Mouse (Mus musculus) limb, embryonic 14.5 days (tissue): ENCODE results near the gene Fcgr4. TPM values are rescaled to one million over a fixed set of nuclear protein-coding genes. Genes with fewer than 3 reads are reported as not detected.

Source experiments
- ATAC-seq: fragments of 200-750 bp; cut with Nextera tagmentation; 2 replicates; pipeline ENCODE4 v1.8.0; 2017; ENCODE audit warnings: low read depth, moderate number of reproducible peaks, moderate TSS enrichment; ENCODE audit not compliant: low FRiP score
- DNase-seq: peaks from one replicate; pipeline ENCODE4 v3.0.0-alpha.2; 2015; ENCODE audit warnings: low spot score
- H3K27ac ChIP-seq: fragments of 300-500 bp; sonication (generic); replicated peaks from 2 replicates; pipeline ENCODE4 v1.5.1; 2014; ENCODE audit warnings: low read depth, mild to moderate bottlenecking, low read length, moderate library complexity, mixed read lengths
- H3K27me3 ChIP-seq: fragments of 300-500 bp; sonication (generic); 2 replicates; pipeline ENCODE4 v1.6.1; 2014; ENCODE audit warnings: low read length, mixed read lengths; ENCODE audit not compliant: control insufficient read depth, insufficient read depth
- H3K36me3 ChIP-seq: fragments of 300-500 bp; sonication (generic); 2 replicates; pipeline ENCODE4 v1.6.1; 2014; ENCODE audit warnings: mild to moderate bottlenecking, low read length, moderate library complexity, mixed read lengths; ENCODE audit not compliant: control insufficient read depth, insufficient read depth
- H3K4me1 ChIP-seq: fragments of 300-500 bp; sonication (generic); 2 replicates; pipeline ENCODE4 v1.6.1; 2014; ENCODE audit warnings: antibody characterized with exemption, low read length, mixed read lengths; ENCODE audit not compliant: control insufficient read depth, insufficient read depth
- H3K4me2 ChIP-seq: fragments of 300-500 bp; sonication (generic); replicated peaks from 2 replicates; pipeline ENCODE4 v1.6.1; 2014; ENCODE audit warnings: low read depth, mild to moderate bottlenecking, low read length, moderate library complexity; ENCODE audit not compliant: severe bottlenecking
- H3K4me3 ChIP-seq: fragments of 300-500 bp; sonication (generic); replicated peaks from 2 replicates; pipeline ENCODE4 v1.5.1; 2014; ENCODE audit warnings: low read length
- H3K9ac ChIP-seq: fragments of 300-500 bp; sonication (generic); 2 replicates; pipeline ENCODE4 v1.6.1; 2014; ENCODE audit warnings: mild to moderate bottlenecking, low read depth, low read length, moderate library complexity; ENCODE audit not compliant: severe bottlenecking
- H3K9me3 ChIP-seq: fragments of 300-500 bp; sonication (generic); 2 replicates; pipeline ENCODE4 v1.6.1; 2016; ENCODE audit warnings: low read length; ENCODE audit not compliant: control insufficient read depth
- POLR2A ChIP-seq: fragments of 200-500 bp; IDR thresholded peaks from 2 replicates; pipeline ENCODE4 v1.8.0; 2012; ENCODE audit warnings: inconsistent platforms, mild to moderate bottlenecking, moderate library complexity, borderline replicate concordance; ENCODE audit not compliant: insufficient read depth, insufficient read length; ENCODE audit errors: extremely low read depth
- WGBS: fragments of 180-500 bp; shearing (Covaris S2); extraction: QIAGEN DNeasy Blood & Tissue Kit; methylation state at CpG from one replicate; pipeline ENCODE4 v1.1.7; 2014; 5-methylcytosine and 5-hydroxymethylcytosine counted together
- polyA plus RNA-seq, 2 experiments: library from polyadenylated mRNA; depleted of rRNA in 1 of 2; stranded (reverse) in 1 of 2; unstranded in 1 of 2; fragments of >200 nt; fragmentation: Nextera tagmentation in 1 of 2; extraction: Ambion mirVana in 1 of 2; gene quantifications; 2 replicates each; pipeline versions ENCODE4 v1.2.1 to v1.2.3; 2012 to 2014

Fcgr4 gene
- polyA plus RNA-seq, 2 experiments: 0.59 to 0.75 TPM

DNA sequence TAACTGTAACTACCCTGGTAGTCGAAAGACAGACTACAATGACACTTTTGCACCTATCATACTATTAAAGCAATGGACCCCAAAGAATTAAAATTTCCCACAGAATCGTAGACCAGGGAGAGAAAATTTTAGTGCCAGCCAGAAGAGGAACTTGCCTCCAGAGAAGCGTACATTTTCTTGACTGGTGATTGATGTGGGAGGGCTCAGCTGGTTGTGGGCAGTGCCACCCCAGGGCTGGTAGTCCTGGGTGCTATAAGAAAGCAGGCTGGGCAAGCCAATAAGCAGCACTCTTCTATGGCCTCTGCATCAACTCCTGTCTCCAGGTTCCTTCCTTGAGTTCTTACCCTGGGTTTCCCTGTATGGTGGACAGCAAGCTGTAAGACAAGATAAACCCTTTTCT, 33.6 kb upstream of the Fcgr4 start:
- ATAC-seq: no peak
- no peak for TF ChIP-seq POLR2A
- WGBS: 82% methylated on average over 3 of the region's 3 CpGs
- H3K27ac ChIP-seq: no peak overlapping the region
- no peak overlapping the region for H3K4me3 ChIP-seq
- H3K9ac ChIP-seq: no peak overlapping the region
- no peaks in the 10 kb centered on the region for H3K36me3 ChIP-seq
- H3K4me1 ChIP-seq: no peaks in the 10 kb centered on the region
- H3K9me3 ChIP-seq: no peaks in the 10 kb centered on the region
- H3K27me3 ChIP-seq: no peaks in the 10 kb centered on the region
- DNase-seq: no peak
- H3K4me2 ChIP-seq: no peak overlapping the region

DNA sequence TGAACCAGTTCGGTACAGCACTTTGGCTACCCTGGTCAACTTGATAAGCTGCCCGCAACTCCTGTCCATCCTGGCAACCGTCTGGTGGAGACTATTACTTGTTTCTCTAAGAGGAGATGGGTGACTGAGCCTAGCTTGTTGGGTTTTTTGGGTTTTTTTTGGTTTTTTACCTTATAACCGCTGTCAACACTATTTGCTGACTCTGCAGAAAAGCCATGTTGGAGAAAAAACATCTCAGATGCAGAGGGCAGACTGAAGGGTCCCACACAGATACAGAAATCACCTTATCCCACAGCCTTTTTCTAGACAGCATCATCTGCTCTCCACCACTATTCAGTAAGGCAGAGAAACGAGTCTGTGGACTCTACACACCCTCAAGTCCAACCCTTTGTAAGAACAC, 32.9 kb upstream of the Fcgr4 start:
- Histone ChIP-seq H3K4me2 (no peak overlapping the region), H3K4me3 (no peak overlapping the region), H3K4me1 (no peaks in the 10 kb centered on the region), H3K27me3 (no peaks in the 10 kb centered on the region), H3K9ac (no peak overlapping the region), H3K36me3 (no peaks in the 10 kb centered on the region), H3K27ac (no peak overlapping the region), H3K9me3 (no peaks in the 10 kb centered on the region)
- no peak for TF ChIP-seq POLR2A
- no peak for DNase-seq
- no peak for ATAC-seq
- 85% methylated on average over 5 of the region's 5 CpGs for WGBS

DNA sequence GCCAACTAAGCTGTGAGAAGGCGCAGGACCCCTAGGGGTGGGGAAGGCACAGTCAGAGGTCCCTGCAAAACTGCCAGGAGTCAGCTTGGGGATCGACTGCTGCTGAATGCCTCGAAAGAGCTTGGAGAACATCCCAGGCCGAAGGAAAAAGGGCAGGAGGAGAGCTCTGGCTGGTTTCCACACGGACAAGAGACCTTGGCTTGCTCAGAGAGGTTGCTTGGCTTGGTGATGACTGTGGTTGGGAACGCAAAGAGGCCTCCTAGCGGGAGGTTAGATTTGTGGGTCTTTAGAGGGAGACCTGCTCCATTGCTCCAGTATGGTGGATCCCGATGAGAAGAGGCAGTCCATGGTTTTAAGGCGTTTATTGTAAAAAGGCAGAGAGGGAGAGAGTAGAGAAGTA, 29.1 kb upstream of the Fcgr4 start:
- H3K4me2 ChIP-seq: no peak overlapping the region
- no peaks in the 10 kb centered on the region for H3K36me3 ChIP-seq
- ATAC-seq (no peak), DNase-seq (no peak)
- no peak overlapping the region for H3K4me3 ChIP-seq
- no peak for TF ChIP-seq POLR2A
- H3K4me1 ChIP-seq: no peaks in the 10 kb centered on the region
- no peak overlapping the region for H3K27ac ChIP-seq
- no peak overlapping the region for H3K9ac ChIP-seq
- H3K27me3 ChIP-seq: no peaks in the 10 kb centered on the region
- no peaks in the 10 kb centered on the region for H3K9me3 ChIP-seq
- WGBS: 70% methylated on average over 9 of the region's 9 CpGs

DNA sequence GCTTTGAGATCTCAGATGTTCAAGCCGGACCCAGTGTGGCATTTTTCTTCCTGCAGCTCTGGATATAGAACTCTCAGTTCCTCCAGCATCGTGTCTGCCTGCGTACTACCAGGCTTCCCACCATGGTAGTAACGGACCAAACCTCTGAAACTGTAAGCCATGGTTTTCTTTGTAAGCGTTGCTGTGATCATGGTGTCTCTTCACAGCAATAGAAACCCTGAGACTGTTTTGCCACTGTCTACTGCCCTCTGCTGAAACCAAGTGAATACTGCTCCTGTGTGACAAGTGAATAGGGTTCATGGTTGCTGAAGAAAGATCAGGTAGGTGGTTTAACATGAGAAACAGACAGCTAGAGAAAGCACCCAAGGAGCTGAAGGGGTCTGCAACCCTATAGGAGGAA, 26.2 kb upstream of the Fcgr4 start:
- no peak overlapping the region for H3K27ac ChIP-seq
- no peak for DNase-seq
- no peak overlapping the region for H3K4me2 ChIP-seq
- no peaks in the 10 kb centered on the region for H3K27me3 ChIP-seq
- no peak overlapping the region for H3K9ac ChIP-seq
- no peaks in the 10 kb centered on the region for H3K4me1 ChIP-seq
- TF ChIP-seq POLR2A: no peak
- 67% methylated on average over 5 of the region's 5 CpGs for WGBS
- H3K36me3 ChIP-seq: no peaks in the 10 kb centered on the region
- no peaks in the 10 kb centered on the region for H3K9me3 ChIP-seq
- no peak overlapping the region for H3K4me3 ChIP-seq
- no peak for ATAC-seq

DNA sequence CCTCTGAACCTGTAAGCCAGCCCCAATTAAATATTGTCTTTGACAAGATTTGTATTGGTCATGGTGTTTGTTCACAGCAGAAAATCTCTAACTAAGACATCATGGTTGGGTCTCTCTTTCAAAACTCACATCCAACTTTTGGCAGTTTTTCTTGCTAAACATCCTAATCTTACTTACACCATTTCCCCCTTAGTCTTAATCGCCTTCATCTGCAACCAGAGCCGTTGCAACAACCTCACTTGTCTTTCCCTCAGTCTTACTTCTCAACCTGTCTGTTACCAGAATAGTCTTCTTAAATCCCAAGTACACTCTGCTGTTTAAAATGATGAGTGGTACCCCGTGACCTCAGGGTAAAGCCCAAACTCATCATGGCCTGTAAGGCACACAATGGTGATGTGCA, 22.7 kb upstream of the Fcgr4 start:
- H3K4me3 ChIP-seq: no peak overlapping the region
- DNase-seq: no peak
- 81% methylated on average over 3 of the region's 3 CpGs for WGBS
- ATAC-seq: no peak
- H3K27ac ChIP-seq: no peak overlapping the region
- no peak overlapping the region for H3K4me2 ChIP-seq
- H3K9ac ChIP-seq: no peak overlapping the region
- no peaks in the 10 kb centered on the region for H3K9me3 ChIP-seq
- TF ChIP-seq POLR2A: no peak
- H3K36me3 ChIP-seq: no peaks in the 10 kb centered on the region
- H3K27me3 ChIP-seq: no peaks in the 10 kb centered on the region
- H3K4me1 ChIP-seq: no peaks in the 10 kb centered on the region

DNA sequence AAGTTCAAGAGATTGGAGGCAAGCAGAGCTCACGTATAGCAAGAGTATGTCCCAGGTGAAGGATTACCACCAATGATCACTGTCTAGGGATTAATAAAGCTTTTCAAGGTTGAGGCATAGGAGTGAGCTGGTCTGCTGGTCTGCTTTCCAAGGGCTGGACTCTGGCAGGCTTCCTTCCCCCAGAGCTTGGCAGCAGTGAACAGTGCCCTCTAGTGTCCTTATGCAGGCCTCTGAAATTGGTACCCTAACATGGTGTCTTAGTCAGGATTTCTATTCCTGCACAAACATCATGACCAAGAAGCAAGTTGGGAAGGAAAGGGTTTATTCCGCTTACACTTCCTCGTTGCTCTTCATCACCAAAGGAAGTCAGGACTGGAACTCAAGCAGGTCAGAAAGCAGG, 22.0 kb upstream of the Fcgr4 start:
- H3K4me1 ChIP-seq: no peaks in the 10 kb centered on the region
- H3K9ac ChIP-seq: no peak overlapping the region
- H3K9me3 ChIP-seq: no peaks in the 10 kb centered on the region
- no peak overlapping the region for H3K4me2 ChIP-seq
- H3K27me3 ChIP-seq: no peaks in the 10 kb centered on the region
- 42% methylated on average over 3 of the region's 3 CpGs for WGBS
- no peaks in the 10 kb centered on the region for H3K36me3 ChIP-seq
- ATAC-seq (no peak), DNase-seq (peak; percentile 65)
- no peak for TF ChIP-seq POLR2A
- no peak overlapping the region for H3K27ac ChIP-seq
- no peak overlapping the region for H3K4me3 ChIP-seq
